Mouse (Mus musculus): ENCODE data around the gene Ap1g2.

GRCm38 (mm10) chr14:55083481-55083880 lies 22.9 kb downstream of the Ap1g2 start:
- no peak for TF ChIP-seq CTCF (IDR thresholded peaks at IDR 0.05; ENCODE audit: low read depth)
- TF ChIP-seq EP300 (IDR thresholded peaks at IDR 0.05; ENCODE audit: low read depth): no peak

Data from heart, postnatal 0 days (tissue).